Mouse (Mus musculus) kidney, postnatal 36 days (tissue): ENCODE results near the gene Snx1.
A peak's percentile ranks its signal among the peaks of the same experiment; 100 is the strongest.

ENCODE experiments used
- DNase-seq, 2 experiments: peaks; one replicate each; pipeline ENCODE4 v3.0.0; 2021 to 2022; ENCODE audit warnings: mixed read lengths in 2 of 2

Gene Snx1

GRCm38 (mm10) chr9:66125543-66126455 is 588 bp downstream of the Snx1 start:
- DNase-seq = no peak

GRCm38 (mm10) chr9:66124681-66125542 is 1.5 kb downstream of the Snx1 start:
- DNase-seq = peak; percentile 98 to 99

DNA sequence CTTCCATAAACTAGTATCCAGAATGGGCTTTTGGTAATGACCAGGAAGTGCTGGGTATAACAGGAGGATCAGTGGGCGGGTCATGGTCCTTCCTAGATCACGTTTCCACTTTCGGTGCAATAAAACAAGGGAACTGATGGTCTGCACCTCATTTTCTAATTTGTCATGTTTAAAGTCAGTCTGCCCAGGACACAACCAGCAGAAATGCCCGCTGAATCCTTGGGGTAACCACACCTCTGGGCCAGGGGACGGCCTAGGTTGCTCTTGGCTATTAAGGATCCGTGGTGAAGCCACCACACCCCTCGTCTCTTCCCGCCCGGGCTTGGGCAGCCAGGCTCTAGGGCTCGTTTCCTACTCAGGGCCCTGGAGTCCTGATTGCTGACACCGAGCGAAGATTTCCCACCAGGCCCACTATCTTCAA is 2.3 kb downstream of the Snx1 start:
- DNase-seq = peak in 1 of 2 experiments; percentile 44

DNA sequence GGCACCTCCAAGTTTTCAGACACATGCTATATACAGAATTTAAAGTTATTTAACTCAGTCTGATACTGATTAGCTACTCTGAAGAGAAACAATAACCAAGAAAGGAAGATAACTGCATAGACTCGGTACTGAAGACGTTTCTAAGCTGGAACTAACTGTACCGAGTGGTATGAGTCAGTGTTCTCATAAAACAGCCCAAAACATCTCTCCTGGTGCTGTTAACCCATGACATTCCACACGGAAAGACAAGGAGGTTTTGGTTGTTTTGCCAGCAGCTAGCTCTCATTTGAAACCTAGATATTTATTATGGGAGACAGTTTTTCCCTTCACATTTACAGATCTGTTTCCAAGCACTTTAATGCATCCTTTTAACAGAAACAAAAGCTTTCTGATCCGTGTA is 2.7 kb downstream of the Snx1 start:
- no peak for DNase-seq

GRCm38 (mm10) chr9:66121421-66121820 is 5.0 kb downstream of the Snx1 start:
- DNase-seq = no peak

DNA sequence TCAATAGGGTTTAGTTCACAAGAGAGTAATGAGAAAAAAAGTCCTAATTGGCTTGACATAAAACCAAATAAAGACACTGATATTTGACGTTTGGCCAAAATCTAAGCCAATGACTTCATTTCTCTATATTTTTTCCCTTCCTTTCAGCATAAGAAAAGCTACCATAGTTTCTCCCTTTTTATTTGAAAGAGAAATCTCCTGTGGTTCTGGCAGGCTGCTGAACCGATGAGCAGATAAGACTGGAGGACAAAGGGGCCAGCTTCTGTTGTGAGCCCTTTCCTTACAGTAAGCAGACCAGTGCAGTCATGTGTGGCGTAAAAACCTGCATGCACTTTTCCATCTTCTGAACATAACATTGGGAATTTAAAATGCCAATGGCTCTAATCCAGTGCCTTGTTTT is 5.4 kb downstream of the Snx1 start:
- DNase-seq = no peak

DNA sequence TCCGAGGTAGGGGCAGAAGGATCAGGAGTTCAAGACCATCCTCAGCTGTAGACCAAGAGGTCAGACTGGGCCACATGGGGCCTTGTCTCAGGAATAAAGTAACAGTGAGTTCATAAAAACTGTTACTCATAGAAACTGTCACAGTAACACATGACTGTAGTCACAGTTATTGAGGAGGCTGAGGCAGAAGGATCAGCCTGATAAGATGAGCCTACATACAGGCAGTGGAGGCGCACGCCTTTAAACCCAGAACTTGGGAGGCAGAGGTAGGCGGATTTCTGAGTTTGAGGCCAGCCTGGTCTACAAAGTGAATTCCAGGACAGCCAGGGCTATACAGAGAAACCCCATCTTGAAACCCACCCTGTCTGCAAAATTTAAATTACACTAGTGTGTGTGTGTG is 6.3 kb downstream of the Snx1 start:
- no peak for DNase-seq

DNA sequence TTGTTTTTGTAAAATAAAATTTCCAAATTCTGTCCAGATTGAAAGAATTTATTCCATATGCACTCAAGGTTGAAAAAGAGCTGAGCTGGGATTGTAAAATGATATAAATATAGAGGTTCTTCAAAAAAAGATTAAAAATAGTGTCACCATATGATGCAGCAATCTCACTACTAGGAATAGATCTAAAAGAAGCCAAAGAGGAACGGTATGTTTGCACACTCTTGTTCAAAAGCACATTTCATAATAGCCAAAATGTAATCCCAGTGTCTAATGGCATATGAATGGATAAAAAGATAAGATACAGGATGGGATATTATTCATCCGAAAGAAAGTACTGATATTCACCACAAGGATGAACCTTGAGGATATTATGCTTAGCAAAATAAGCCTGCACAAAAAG is 6.9 kb downstream of the Snx1 start:
- no peak for DNase-seq

- peak; percentile 40 to 41 for DNase-seq
Observed at GRCm38 (mm10) chr9:66116890-66117289, 9.5 kb downstream of the Snx1 start.

DNA sequence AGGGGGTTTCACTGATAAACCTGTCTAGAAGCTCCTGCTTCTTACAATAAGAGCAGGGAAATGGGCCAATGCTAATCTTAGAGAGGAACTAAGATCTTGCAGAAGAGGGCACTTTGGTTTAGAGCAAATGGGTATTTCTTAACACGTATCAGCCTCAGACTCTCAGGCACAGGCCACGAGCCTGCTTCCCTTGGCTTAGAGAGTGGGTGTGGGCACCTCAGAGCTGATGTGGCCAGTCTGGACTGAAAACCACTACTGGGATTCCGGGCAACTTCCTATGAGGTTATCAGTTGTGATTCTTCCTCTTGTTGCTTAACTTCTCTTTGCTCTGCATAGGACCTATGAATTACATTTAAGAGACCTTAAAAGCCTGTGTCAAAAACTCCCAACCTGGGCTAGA is 12.0 kb downstream of the Snx1 start:
- DNase-seq = no peak

DNA sequence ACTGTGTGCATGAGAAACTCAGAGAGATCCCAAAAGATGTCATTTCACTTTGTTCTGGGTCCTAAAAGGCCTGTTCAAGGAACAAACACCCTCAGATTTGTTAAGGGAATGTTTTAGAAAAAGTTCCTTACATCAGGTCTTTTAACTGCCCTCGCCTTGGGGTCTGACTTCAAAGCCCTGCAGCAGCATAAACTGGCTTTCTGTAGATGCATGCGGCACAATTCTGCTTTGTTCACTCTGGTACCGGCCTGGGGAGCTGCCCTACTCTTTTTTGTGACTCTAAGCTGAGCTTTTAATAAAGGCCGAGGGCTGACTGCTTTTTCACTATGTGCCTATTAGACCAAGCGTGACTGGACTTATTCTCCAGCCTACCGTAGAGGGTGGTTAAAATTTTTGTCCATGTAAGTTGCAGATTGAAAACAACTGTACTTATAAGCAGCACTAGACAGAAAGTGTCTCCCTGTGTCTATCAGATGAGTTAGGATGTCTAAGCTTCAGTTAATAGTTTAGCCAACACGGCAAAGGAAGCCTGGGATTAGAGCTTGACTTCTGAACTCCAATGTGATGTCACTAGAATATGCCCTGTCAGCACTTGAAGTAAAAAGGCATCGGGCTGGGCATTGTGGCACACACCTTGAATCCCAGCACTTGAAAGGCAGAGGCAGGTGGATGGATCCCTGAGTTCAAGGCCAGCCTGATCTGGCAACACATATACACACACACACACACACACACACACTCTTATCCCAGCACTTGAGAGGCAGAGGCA is 15.6 kb downstream of the Snx1 start:
- peak; percentile 49 to 73 for DNase-seq

DNA sequence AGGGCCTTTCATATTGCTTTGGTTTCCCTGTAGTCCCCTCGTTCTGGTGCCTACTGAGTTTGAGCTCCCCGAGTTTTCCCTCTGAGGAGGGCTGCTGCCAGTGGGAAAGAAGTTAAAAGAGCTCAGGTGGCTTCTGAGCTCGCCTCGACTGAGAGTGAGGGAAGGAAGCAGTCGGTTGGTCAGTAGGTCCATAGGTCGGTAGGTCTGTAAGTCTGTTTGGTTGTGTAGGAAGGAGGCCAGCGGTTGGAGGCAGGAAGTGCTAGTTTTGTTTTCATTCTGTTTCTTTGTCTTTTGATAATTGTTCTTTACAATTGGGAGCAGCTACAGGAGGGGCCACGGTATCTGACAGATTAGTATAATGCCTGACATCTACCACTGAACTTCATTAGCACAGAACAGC is 16.3 kb downstream of the Snx1 start:
- DNase-seq = no peak

GRCm38 (mm10) chr9:66109574-66109973 is 16.8 kb downstream of the Snx1 start:
- peak; percentile 58 to 69 for DNase-seq

GRCm38 (mm10) chr9:66105168-66105567 is 21.2 kb downstream of the Snx1 start:
- DNase-seq = peak in 1 of 2 experiments; percentile 55

GRCm38 (mm10) chr9:66104601-66105000 is 21.8 kb downstream of the Snx1 start:
- DNase-seq = peak in 1 of 2 experiments; percentile 46

GRCm38 (mm10) chr9:66102668-66103067 is 23.7 kb downstream of the Snx1 start:
- DNase-seq = no peak

- DNase-seq = no peak
Observed at GRCm38 (mm10) chr9:66101577-66101976, 24.8 kb downstream of the Snx1 start.

GRCm38 (mm10) chr9:66092664-66093063 is 33.7 kb downstream of the Snx1 start:
- DNase-seq = no peak

DNA sequence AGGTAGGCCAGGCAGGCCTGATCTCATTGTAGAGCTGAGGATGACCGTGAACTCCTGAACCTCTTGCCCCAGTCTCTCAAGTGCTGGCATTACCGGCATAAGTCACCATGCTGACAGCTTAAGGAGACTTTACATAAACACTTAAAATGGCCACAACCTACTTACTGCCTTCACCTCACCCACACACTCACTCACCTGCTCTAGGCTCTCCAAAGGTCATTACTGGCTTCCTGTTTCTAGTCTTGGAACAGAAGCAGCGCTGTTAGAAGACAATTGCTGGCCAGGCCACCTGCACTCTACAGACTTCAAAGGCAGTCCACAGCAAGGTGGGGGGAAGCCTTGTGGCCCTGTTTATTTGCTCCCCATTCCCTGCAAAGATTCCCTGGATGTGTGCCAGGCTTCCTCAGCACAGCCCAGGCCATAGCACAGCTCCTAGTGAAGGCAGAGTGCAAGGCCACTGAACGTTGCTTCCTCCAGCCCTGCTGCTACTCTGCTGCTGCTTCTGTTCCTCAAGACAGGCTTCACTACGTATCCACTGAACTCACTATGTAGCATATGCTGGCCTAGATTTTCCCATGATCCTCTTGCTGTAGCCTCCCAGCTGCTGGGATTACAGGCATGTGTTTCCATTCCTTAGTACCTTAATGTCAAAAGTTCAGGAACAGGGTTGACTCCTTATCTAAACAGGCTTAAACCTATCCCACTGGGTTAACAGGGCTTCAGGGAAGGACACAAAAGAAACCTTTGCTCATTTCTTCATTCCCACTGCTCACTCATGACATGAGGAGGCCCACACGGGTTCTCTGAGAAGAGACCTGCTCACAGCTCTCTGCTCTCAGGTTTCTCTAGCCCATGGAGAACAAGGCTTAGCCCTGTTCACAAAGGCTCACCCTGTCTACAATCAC is 34.8 kb downstream of the Snx1 start:
- DNase-seq = no peak

DNA sequence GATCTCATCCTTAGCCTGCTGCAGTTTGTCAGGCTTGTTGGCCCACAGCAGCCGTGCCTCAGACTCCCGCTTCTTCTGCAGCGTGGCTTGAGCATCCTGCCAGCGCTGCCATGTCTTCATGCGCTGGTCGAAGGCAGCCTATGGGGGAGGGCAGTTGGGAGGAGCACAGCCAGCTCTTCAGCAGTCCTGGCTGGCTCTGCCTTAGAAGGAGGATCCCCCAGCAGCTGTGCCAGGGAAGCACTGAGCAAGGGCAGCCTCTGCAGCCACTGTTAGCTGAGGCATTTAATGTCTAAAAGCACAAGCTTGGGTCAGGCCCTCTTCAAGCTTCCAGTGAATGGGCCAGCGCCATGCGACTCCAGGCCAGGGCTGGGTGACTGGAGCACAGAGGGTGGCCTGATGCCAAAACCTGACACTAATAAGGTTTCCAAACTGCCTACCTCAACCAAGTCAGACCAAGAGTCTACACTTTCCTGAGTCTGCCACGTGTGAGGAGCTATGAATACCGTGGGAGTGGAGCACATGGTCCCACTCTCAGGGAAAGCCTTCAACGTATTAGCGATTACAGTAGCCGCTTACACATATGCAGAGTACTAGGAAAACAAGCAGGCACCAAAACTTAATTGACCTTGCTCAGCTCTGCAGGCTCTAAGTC is 35.7 kb downstream of the Snx1 start:
- DNase-seq = no peak

DNA sequence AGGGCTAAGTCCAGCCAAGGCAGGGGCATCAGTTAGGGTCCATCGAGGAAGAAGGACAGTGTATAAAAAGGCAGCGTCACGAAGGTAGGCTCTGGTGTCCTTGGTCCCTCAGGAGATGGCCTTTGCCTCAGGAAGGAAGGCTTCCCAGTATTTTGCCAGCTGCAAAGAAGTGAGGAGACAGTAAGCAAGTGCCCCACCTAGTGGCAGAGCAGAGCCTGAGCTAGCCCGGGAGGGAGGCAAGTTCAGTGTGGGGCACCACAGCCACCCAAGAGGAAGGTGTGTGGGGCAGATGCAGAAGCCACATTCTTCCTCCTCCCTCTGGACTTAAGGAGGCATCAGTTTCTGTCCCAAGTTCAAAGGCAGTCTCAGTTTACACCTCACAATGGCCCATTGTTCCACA is 38.0 kb downstream of the Snx1 start:
- peak; percentile 62 to 81 for DNase-seq
